Mouse (Mus musculus) gastrocnemius, postnatal 4 days (tissue): ENCODE measurements around the gene Snapc2. TPM values are rescaled to one million over a fixed set of nuclear protein-coding genes. Genes with fewer than 3 reads are reported as not detected.

Experiments used
- DNase-seq, 2 experiments: peaks; one replicate each; pipeline ENCODE4 v3.0.0; 2021 to 2022; ENCODE audit warnings: low spot score in 2 of 2, mixed read lengths in 2 of 2
- total RNA-seq, 2 experiments: library from RNA; stranded (reverse); gene quantifications; 2 replicates each; pipeline ENCODE4 v1.2.3; 2021

Gene Snapc2
- total RNA-seq, 2 experiments from 2014 or later = 21.7 to 22.5 TPM

GRCm38 (mm10) chr8:4263105-4263791, 10.4 kb downstream of the Snapc2 start:
- DNase-seq = no peak

GRCm38 (mm10) chr8:4265160-4265914, 12.5 kb downstream of the Snapc2 start:
- no peak for DNase-seq

- DNase-seq = no peak
Observed at GRCm38 (mm10) chr8:4267627-4268026, 14.7 kb downstream of the Snapc2 start.

DNA sequence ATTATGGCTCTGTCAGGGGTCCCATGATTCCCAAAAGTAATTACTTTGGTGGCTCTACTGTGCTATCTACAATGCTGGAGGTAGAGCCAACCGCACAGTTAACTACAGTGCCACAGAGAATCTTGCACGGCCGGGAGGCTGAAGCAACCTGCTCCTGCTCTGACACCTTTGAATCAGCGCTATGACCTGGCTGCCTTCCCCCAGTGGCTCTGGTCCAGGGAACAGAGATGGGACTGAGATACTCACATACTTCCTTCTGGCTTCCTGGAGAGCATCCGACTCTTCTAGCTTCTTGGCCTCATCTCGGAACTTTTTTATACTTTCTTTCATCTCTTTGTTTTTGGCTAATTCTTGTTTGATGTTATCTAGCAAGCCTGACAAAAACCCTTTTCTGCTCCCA, 16.7 kb downstream of the Snapc2 start:
- DNase-seq = no peak

DNA sequence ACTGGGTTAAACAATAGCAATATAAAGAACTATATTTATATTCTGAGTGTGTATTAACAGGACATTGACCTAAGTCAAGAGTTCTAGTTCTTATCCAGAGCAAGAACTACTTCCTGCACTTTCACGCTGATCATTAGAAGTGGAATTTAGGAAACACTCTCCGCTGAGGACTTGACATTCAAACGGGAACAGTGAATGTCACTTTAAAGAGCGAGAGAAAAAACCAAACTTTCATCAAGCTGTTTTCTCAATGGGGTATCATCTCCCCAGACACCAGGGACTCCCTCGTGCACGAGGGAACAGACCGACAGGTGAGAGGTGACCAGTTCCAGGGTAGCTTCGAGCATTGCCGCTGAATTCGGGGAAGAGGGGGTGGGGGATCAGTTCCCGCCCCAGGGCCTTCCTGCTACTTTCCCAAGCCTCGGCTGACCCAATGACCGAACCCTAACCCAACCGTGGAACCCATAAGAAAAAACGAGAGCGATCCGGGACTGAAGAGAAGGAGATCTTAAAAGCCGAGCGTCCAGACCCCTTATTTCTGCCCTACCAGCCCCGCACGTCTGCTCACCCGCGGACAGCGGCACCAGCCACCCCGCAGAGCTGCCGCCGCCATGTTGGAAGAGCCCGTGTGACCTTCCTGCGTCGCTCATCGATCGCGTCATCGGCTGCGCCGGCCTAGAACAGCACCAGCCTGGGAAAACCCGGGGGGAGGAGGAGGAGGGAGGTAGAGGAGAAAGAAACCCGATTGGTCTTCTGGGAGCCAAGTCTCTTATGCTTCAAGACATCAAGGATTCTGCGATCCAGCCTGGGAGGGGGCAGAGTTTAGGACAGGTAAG, 22.6 kb downstream of the Snapc2 start, which contains the start of gene Timm44:
TSS of gene Timm44 (minus strand) at position 639 of the 836 bp plus-strand sequence.
- peak; percentile 85 to 97 for DNase-seq

- no peak for DNase-seq
Observed at GRCm38 (mm10) chr8:4276111-4276465, 23.2 kb downstream of the Snapc2 start.

DNA sequence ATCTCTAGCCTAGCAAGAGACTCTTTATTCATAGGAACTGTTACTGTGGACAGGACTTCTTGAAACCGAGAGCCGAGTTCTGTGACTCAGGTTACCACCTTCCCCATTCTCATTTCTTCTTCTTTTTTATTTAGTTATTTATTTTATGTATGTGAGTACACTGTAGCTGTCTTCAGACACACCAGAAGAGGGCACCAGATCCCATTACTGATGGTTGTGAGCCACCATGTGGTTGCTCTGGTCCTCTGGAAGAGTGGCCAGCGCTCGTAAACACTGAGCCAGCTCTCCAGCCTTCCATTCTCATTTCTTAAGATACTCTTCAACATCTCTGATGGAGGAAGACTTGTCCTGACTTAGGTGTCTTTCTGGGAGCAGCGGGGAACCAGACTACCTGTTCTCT, 39.9 kb downstream of the Snapc2 start:
- DNase-seq = no peak

DNA sequence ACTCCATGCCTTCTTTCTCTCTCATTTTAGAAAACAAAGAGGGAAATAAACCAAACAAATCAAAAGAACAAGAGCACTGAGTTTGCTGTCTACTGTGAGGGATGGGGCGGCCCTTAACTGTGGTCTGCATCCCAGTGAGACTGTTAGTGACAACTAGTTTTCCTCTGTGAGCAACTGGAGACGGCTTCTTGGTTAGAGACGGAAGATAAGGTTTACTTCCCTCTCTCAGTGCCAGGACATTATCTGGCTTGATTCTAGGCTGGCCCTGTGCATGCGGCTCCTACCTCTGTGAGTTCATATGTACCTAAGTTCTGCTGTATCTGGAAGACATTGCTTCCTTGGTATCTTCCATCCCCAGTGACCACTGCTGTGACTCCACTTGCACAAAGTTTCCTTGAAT, 44.9 kb downstream of the Snapc2 start:
- DNase-seq = no peak

- no peak for DNase-seq
Observed at GRCm38 (mm10) chr8:4304124-4304547, 51.3 kb downstream of the Snapc2 start.

Other genes with a start within 250 kb of the Snapc2 start
- 1 to 10 TPM; 2.3 to 3.1 TPM for gene Cd209f, start 147.2 kb upstream of the Snapc2 start, total RNA-seq
- under 1 TPM in 1 of 2 experiments, not detected in 1; 0.13 TPM for gene Cd209g, start 119.0 kb upstream of the Snapc2 start, total RNA-seq
- 10 to 100 TPM; 25.2 to 29.0 TPM for gene Evi5l, start 86.5 kb upstream of the Snapc2 start, total RNA-seq
- under 1 TPM; 0.13 to 0.27 TPM for gene Prr36, start 35.6 kb upstream of the Snapc2 start, total RNA-seq
- under 1 TPM in 1 of 2 experiments, not detected in 1; 0.07 TPM for gene Lrrc8e, start 26.3 kb upstream of the Snapc2 start, total RNA-seq
- gene Map2k7, start 14.3 kb upstream of the Snapc2 start, total RNA-seq = 10 to 100 TPM; 58.3 to 62.6 TPM
- gene Gm49320, start 14.2 kb upstream of the Snapc2 start, total RNA-seq = under 1 TPM in 1 of 2 experiments, not detected in 1; 0.20 TPM
- 1 to 10 TPM; 5.2 to 9.7 TPM for gene Tgfbr3l, start 4.9 kb upstream of the Snapc2 start, total RNA-seq
- 1 to 10 TPM; 7.5 to 8.0 TPM for gene Ctxn1, start 6.2 kb downstream of the Snapc2 start, total RNA-seq
- 10 to 100 TPM; 73.9 to 78.4 TPM for gene Timm44, start 22.8 kb downstream of the Snapc2 start, total RNA-seq
- 10 to 100 TPM in 1 of 2 experiments, 1 to 10 TPM in 1; 7.6 to 11.9 TPM for gene Ccl25, start 72.1 kb downstream of the Snapc2 start, total RNA-seq
- gene Elavl1, start 72.3 kb downstream of the Snapc2 start, total RNA-seq = 10 to 100 TPM; 70.1 to 76.5 TPM
- 10 to 100 TPM; 14.6 to 16.4 TPM for gene Cers4, start 239.9 kb downstream of the Snapc2 start, total RNA-seq